Mouse (Mus musculus) CD4-positive, CD25-positive, alpha-beta regulatory T cell, adult 2 months (primary cell): ENCODE data around the gene Eif4ebp2.

Experiments used
- DNase-seq: peaks from one replicate; pipeline ENCODE4 v3.0.0-alpha.2; 2012; ENCODE audit warnings: low read depth, low spot score

Eif4ebp2 gene

DNA sequence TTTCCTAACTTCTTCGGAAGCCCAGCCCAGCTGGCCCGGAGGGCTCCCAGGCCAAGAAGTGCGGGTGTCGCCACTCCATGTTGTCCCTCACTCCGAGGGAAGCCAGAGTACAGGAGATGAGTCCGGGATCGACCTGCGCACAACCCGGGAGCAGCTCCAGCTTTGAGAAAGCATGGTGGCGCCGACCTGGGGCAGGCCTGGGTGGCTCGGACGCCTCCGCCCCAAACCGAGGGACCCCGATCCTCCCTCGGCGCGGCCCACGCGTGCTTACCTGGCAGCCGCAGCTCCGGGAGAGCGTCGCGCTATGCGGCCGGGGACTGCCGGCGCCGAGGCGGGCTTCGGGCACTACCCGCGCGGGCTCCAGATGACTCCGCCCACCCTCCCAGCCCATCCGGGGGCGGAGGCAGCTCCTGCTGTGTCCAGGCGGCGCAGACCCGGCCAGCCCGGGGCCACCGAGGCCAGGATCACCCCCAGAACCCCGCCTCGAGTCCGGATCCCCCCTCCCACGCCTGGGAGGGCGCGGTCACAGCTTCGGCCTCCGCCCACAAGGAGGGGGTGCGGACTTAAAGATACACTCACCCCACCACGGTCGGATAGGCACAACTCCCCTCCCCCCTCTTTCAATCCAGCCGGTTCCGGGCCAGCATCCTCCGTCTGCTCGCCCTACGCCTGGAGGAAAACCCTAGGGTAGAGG is 69.3 kb downstream of the Eif4ebp2 start, which contains the start of gene Pald1:
Gene Pald1, minus strand, starts transcription at position 510 of the 694 bp plus-strand sequence.
- DNase-seq = peak; percentile 50

DNA sequence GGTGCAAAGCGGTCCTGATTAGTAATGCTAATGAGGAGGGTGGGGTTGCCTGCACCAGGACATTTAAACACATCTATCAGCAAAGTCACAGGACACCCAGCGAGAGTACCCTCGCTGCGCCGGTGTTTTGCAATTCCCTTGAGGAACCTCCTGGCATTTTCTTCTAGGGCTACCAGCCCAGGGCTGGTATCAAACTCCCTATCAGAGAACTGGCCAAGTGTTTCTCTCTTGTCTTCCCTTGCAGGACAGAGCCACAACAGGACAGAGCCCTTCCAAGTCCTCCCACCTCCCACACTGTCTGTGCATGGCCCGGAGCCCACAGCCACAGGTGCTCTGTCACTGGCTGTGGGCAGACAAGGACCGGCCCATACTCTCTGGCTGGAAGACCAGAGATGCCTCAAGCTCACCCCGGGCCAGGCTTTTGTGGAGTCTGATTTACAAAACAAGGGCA is 70.2 kb downstream of the Eif4ebp2 start:
- no peak for DNase-seq

DNA sequence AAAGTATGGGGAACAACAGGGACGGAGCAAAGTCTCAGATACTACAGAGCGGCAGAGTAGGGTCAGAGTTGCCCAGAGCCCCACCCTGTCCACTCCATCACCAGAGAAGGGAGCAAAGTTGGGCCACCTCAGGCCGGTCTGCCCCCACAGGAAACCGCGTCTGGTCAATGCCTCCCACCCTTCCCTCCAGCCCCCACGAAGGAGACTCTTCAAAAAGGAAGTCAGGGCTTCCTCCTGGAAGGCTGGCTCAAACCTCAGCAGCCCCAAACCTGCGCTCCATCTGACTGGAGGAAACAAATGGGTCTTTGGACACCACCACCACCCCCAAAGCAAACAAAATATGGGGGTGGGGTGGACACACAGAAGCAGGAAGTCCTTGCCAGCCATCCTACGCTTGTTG is 70.6 kb downstream of the Eif4ebp2 start:
- DNase-seq = no peak

DNA sequence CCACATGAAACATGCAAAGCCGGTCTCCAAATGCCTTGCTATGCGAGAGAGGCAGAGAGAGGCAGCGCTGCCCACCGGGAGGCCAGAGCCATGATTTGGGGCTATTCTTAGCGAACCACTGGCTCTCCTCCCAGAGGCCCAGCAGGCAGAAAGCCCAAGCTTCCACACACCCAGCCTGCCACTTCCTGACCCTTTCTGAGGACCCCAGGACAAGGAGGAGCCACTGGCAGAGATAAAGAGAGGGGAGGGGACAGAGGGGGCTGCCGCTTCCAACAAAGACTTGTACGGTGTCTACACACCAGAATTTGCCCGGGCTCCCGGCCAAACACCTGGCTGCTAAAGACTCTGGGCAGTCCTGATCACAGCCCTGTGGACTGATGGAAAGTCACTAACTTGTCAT is 72.3 kb downstream of the Eif4ebp2 start:
- DNase-seq = no peak

DNA sequence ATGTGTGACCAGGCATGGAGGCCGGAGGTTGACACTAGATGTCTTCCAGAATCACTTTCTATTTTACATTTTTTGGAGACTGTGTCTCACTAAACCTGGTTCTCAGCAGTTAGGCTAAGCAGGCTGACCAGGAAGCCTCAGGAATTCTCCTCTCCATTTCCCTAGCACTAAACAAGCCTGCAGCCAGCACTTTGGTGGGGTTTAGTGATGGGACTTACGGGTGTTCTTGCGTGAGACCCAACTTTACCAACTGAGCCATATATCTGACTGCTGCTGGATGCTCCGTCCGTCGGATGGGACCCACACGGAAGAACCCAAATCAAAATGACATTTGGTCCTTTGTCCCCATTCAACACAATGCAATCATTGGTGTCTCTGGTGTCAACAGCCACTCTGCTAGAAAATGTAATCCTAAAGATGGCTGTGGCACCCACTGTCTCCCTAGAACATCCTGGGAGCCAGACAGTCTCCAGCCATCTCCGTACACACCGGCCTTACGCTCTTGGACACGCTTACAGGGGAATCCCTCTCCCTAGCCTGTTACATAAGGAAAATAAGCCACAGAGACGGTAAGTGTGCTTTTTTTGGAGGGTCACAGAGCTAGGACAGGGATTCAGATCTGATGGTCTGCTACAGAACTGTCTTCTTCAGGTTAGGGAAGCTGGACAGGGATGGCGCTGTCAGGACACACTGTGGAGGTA is 73.0 kb downstream of the Eif4ebp2 start:
- no peak for DNase-seq

DNA sequence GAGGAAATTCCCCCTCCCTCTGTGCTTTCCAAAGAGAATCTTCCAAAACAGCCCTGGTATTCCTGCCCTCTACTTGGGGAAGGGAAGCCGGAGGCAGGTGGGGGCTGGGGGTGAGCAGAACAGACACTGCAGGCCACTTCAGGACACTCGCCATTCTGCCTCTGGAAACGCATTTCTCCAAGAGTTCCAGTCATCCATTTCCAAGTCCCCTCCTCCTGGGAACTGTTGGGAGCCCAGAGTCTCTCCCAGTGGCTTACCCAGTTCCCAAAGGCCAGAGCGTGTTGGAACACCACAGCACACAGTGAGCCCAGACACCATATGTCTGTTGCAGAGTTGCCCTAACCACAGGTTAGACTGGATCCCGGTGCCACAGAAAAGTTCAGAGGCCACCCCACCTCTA is 73.8 kb downstream of the Eif4ebp2 start:
- DNase-seq = no peak
